Mouse (Mus musculus) liver, embryonic 14.5 days (tissue): ENCODE data around the gene Usp20. TPM values are rescaled to one million over a fixed set of nuclear protein-coding genes. Genes with fewer than 3 reads are reported as not detected.

Experiments
- ATAC-seq: fragments of 200-750 bp; cut with Nextera tagmentation; 2 replicates; pipeline ENCODE4 v1.8.0; 2017; ENCODE audit warnings: moderate number of reproducible peaks, mild to moderate bottlenecking, moderate library complexity; ENCODE audit not compliant: insufficient read depth
- DNase-seq, 3 experiments: peaks; one replicate each; pipeline ENCODE4 v3.0.0-alpha.2; 2012 to 2013; ENCODE audit warnings: low read depth in 3 of 3, low spot score in 3 of 3
- H3K27ac ChIP-seq: fragments of 300-500 bp; sonication (generic); 2 replicates; pipeline ENCODE4 v1.5.1; 2014; ENCODE audit warnings: moderate library complexity, mild to moderate bottlenecking, control low read depth, inconsistent platforms
- H3K27me3 ChIP-seq: fragments of 300-500 bp; sonication (generic); 2 replicates; pipeline ENCODE4 v1.6.1; 2014; ENCODE audit warnings: mild to moderate bottlenecking, low read length, moderate library complexity; ENCODE audit not compliant: control insufficient read depth, insufficient read depth
- H3K36me3 ChIP-seq: fragments of 300-500 bp; sonication (generic); replicated peaks from 2 replicates; pipeline ENCODE4 v1.6.1; 2014; ENCODE audit warnings: low read depth; ENCODE audit not compliant: control insufficient read depth, insufficient read depth
- H3K4me1 ChIP-seq, 2 experiments: fragments of 200-500 bp in 1 of 2; fragments of 300-500 bp in 1 of 2; sonication (generic) in 1 of 2; replicated peaks; 2 replicates each; pipeline ENCODE4 v1.6.1; 2012 to 2014; ENCODE audit warnings: antibody characterized with exemption in 1 of 2, inconsistent platforms in 1 of 2, low read length in 1 of 2; ENCODE audit not compliant: control insufficient read depth in 2 of 2, insufficient read depth in 2 of 2
- H3K4me2 ChIP-seq: fragments of 300-500 bp; sonication (generic); 2 replicates; pipeline ENCODE4 v1.6.1; 2014; ENCODE audit warnings: low read depth, mild to moderate bottlenecking, control low read depth, moderate library complexity
- H3K4me3 ChIP-seq, 2 experiments: fragments of 200-500 bp in 1 of 2; fragments of 300-500 bp in 1 of 2; sonication (generic) in 1 of 2; 2 replicates each; pipeline ENCODE4 v1.5.1; 2012 to 2014; ENCODE audit warnings: low read depth in 2 of 2, low read length in 2 of 2, mild to moderate bottlenecking in 2 of 2, control low read depth in 1 of 2, inconsistent platforms in 1 of 2, moderate library complexity in 1 of 2; ENCODE audit not compliant: insufficient read depth in 1 of 2
- H3K9ac ChIP-seq: fragments of 300-500 bp; sonication (generic); replicated peaks from 2 replicates; pipeline ENCODE4 v1.6.1; 2014; ENCODE audit warnings: mild to moderate bottlenecking, control low read depth, moderate library complexity
- H3K9me3 ChIP-seq: fragments of 300-500 bp; sonication (generic); 2 replicates; pipeline ENCODE4 v1.6.1; 2016; ENCODE audit warnings: low read length, mixed read lengths; ENCODE audit not compliant: control insufficient read depth
- CTCF ChIP-seq: IDR thresholded peaks from 2 replicates; pipeline ENCODE4 v1.5.1; 2016; ENCODE audit warnings: antibody characterized with exemption, low read depth, control low read depth
- EP300 ChIP-seq: IDR thresholded peaks from 2 replicates; pipeline ENCODE4 v1.6.1; 2016; ENCODE audit warnings: antibody characterized with exemption, low read depth
- WGBS: fragments of 180-500 bp; shearing (Covaris S2); extraction: QIAGEN DNeasy Blood & Tissue Kit; methylation state at CpG from one replicate; pipeline ENCODE4 v1.1.7; 2014; ENCODE audit not compliant: insufficient replicate concordance; 5-methylcytosine and 5-hydroxymethylcytosine counted together
- polyA plus RNA-seq, 2 experiments: library from polyadenylated mRNA; depleted of rRNA in 1 of 2; stranded (reverse) in 1 of 2; unstranded in 1 of 2; fragments of >200 nt; fragmentation: Nextera tagmentation in 1 of 2; extraction: Ambion mirVana in 1 of 2; gene quantifications; 2 replicates each; pipeline versions ENCODE4 v1.2.1 to v1.2.3; 2012 to 2014

Gene Usp20
- polyA plus RNA-seq, 2 experiments, result 2.7 to 3.2 TPM

- Histone ChIP-seq H3K27me3 (no peaks in the 10 kb centered on the region), H3K4me2 (no peak overlapping the region), H3K4me3 (no peak overlapping the region), H3K4me1 (no peaks in the 10 kb centered on the region), H3K27ac (no peak overlapping the region), H3K9me3 (no peaks in the 10 kb centered on the region), H3K9ac (no peak overlapping the region), H3K36me3 (no peaks in the 10 kb centered on the region)
- DNase-seq, result no peak
- no peak for ATAC-seq
- TF ChIP-seq CTCF (no peak), EP300 (no peak)
- WGBS, result 63% methylated on average over 14 of the region's 14 CpGs
These were observed 31.5 kb downstream of the Usp20 start for GRCm38 (mm10) chr2:31013371-31014120.

- no peak for TF ChIP-seq CTCF
- no peak for TF ChIP-seq EP300
- Histone ChIP-seq H3K4me3 (no peak overlapping the region), H3K27ac (no peak overlapping the region), H3K27me3 (no peaks in the 10 kb centered on the region), H3K4me1 (no peaks in the 10 kb centered on the region), H3K9ac (no peak overlapping the region), H3K4me2 (no peak overlapping the region), H3K36me3 (no peaks in the 10 kb centered on the region), H3K9me3 (no peaks in the 10 kb centered on the region)
- WGBS, result 85% methylated on average over 18 of the region's 18 CpGs
- no peak for DNase-seq
- no peak for ATAC-seq
These were observed 35.7 kb downstream of the Usp20 start for GRCm38 (mm10) chr2:31017625-31018317.

DNA sequence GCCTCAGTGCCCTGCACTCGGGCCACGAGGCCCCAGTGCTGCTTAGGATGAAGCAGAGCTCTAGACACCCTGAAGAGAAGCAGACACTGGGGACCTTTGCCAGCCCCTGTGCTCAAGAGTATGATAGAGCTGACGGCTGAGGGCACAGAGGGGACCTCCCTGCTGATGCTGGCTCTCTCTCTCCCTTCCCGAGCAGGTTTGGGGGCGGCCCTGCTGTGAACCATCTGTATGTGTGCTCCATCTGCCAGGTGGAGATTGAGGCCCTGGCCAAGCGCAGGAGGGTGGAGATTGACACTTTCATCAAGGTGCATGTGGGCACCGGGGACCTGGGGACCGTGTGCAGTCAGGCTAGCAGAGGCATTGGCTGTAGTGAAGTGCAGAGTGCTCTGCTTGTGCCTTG, 36.4 kb downstream of the Usp20 start:
- H3K9ac ChIP-seq, result no peak overlapping the region
- H3K9me3 ChIP-seq, result no peaks in the 10 kb centered on the region
- H3K27ac ChIP-seq, result no peak overlapping the region
- WGBS, result 69% methylated on average over 8 of the region's 8 CpGs
- TF ChIP-seq EP300 (no peak), CTCF (no peak)
- DNase-seq (no peak), ATAC-seq (no peak)
- no peak overlapping the region for H3K4me2 ChIP-seq
- H3K36me3 ChIP-seq, result no peaks in the 10 kb centered on the region
- no peaks in the 10 kb centered on the region for H3K4me1 ChIP-seq
- no peak overlapping the region for H3K4me3 ChIP-seq
- no peaks in the 10 kb centered on the region for H3K27me3 ChIP-seq

DNA sequence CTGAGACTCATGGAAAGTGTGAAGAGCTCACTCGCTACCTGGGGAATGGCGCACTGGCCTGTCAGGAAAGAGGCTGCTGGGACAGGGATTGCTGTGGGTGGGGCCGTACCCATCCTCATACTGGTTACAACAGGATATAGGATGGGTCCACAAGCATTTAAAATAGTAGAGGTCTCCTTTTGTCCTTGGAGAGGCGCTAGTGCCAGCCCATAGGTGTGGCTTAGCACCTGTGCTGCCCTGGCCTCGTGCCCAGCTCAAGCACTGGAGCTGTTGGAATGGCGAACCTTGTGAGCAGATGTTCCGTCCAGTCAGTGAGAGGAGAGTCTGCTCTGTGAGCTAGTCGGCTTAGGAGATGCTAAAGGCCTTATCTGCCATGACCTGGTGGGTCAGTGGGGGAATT, 36.9 kb downstream of the Usp20 start:
- Histone ChIP-seq H3K9ac (no peak overlapping the region), H3K9me3 (no peaks in the 10 kb centered on the region), H3K36me3 (no peaks in the 10 kb centered on the region), H3K27me3 (no peaks in the 10 kb centered on the region), H3K4me1 (no peaks in the 10 kb centered on the region), H3K4me3 (no peak overlapping the region), H3K4me2 (no peak overlapping the region), H3K27ac (no peak overlapping the region)
- ATAC-seq (no peak), DNase-seq (no peak)
- 74% methylated on average over 8 of the region's 8 CpGs for WGBS
- TF ChIP-seq EP300 (no peak), CTCF (no peak)

DNA sequence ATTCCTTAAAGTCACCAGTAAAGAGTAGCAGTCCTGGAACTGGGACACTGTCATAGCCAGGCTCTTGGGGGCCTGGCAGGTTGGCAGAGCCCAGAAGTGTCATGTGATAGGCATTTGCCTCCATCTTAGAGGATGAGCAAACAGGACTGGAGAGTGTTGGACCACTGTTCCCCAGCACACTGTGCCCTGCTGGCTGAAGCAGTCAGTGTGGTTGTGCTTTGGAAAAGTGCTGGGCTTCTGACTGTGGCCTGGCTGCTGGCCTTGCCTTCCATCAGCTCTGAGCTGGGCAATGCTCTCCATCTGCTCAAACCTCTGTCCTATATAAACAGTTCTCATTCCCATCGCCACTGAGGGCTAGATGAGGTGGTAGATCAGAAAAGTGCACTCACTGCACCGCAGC, 38.1 kb downstream of the Usp20 start:
- no peaks in the 10 kb centered on the region for H3K9me3 ChIP-seq
- no peaks in the 10 kb centered on the region for H3K27me3 ChIP-seq
- WGBS, result 76% methylated on average over 2 of the region's 2 CpGs
- H3K4me3 ChIP-seq, result no peak overlapping the region
- no peaks in the 10 kb centered on the region for H3K4me1 ChIP-seq
- H3K4me2 ChIP-seq, result no peak overlapping the region
- ATAC-seq, result no peak
- no peak for TF ChIP-seq CTCF
- TF ChIP-seq EP300, result no peak
- H3K27ac ChIP-seq, result no peak overlapping the region
- no peaks in the 10 kb centered on the region for H3K36me3 ChIP-seq
- H3K9ac ChIP-seq, result no peak overlapping the region
- DNase-seq, result no peak
